Mouse (Mus musculus) small intestine, adult 2 months (tissue): ENCODE data around the gene C1qtnf1. TPM values are rescaled to one million over a fixed set of nuclear protein-coding genes. Genes with fewer than 3 reads are reported as not detected.
A peak's percentile ranks its signal among the peaks of the same experiment; 100 is the strongest.

Source experiments
- H3K27ac ChIP-seq: fragments of 200-500 bp; 2 replicates; pipeline ENCODE4 v1.5.1; 2012; ENCODE audit warnings: low read depth, low read length, control low read depth, inconsistent platforms; ENCODE audit not compliant: insufficient read depth
- H3K27me3 ChIP-seq: fragments of 200-500 bp; 2 replicates; pipeline ENCODE4 v1.6.1; 2012; ENCODE audit warnings: mild to moderate bottlenecking, moderate library complexity, low read length, inconsistent platforms; ENCODE audit not compliant: control insufficient read depth, insufficient read depth
- H3K36me3 ChIP-seq: fragments of 200-500 bp; 2 replicates; pipeline ENCODE4 v1.6.1; 2012; ENCODE audit warnings: mild to moderate bottlenecking, low read length, control low read depth, inconsistent platforms; ENCODE audit not compliant: control insufficient read depth, insufficient read depth
- H3K4me1 ChIP-seq: fragments of 200-500 bp; 2 replicates; pipeline ENCODE4 v1.6.1; 2012; ENCODE audit warnings: low read length, inconsistent platforms, mixed read lengths; ENCODE audit not compliant: control insufficient read depth, insufficient read depth, insufficient read length
- H3K4me3 ChIP-seq: fragments of 200-500 bp; 2 replicates; pipeline ENCODE4 v1.5.1; 2012; ENCODE audit warnings: low read depth, mild to moderate bottlenecking, control low read depth, inconsistent platforms, low read length, moderate library complexity
- CTCF ChIP-seq: fragments of 200-500 bp; IDR thresholded peaks from 2 replicates; pipeline ENCODE4 v1.5.1; 2012; ENCODE audit warnings: low read depth, mild to moderate bottlenecking, control low read depth, inconsistent platforms, low read length, moderate library complexity, mixed read lengths; ENCODE audit not compliant: insufficient replicate concordance, insufficient read length; ENCODE audit errors: extremely low read depth
- POLR2A ChIP-seq: fragments of 200-500 bp; IDR thresholded peaks from 2 replicates; pipeline ENCODE4 v1.6.1; 2012; ENCODE audit warnings: low read depth, mild to moderate bottlenecking, control low read depth, inconsistent platforms, low read length, moderate library complexity
- WGBS: fragments of 180-500 bp; shearing (Covaris S2); methylation state at CpG from one replicate; pipeline ENCODE4 v1.1.7; 2018; 5-methylcytosine and 5-hydroxymethylcytosine counted together
- polyA plus RNA-seq: library from polyadenylated mRNA; depleted of rRNA; stranded (reverse); fragments of >200 nt; gene quantifications from 2 replicates; pipeline ENCODE4 v1.2.3, GENCODE M21; 2012

C1qtnf1 gene
- polyA plus RNA-seq, 1 experiment = 4.3 TPM

DNA sequence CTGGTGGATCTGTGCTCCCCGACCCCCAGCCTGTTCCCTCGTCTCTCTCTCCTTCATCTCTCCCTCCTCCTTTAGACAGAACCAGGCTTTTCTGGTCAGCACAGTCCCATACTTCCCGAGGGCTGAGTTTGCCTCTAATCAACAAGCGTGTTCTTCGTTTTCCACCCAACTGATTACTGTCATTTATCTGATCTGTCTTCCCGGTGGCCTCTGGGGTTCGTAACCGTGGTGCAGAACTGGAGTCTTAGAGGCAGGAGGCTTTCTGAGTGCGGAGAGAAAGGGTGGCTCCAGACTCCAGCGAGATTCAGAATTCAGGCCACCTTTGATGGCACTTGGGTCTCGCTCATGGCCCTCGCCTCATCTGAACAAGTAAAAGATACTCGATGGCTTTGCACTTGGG, 6.1 kb downstream of the C1qtnf1 start:
- 55% methylated on average over 13 of the region's 13 CpGs for whole genome bisulfite sequencing
- no peak overlapping the region for H3K4me3 ChIP-seq
- no peak overlapping the region for H3K27ac ChIP-seq
- H3K27me3 ChIP-seq = no peaks in the 10 kb centered on the region
- no peaks in the 10 kb centered on the region for H3K36me3 ChIP-seq
- peaks cover 12% of the 10 kb centered on the region for H3K4me1 ChIP-seq
- TF ChIP-seq CTCF (no peak), POLR2A (no peak)

- 9% methylated on average over 6 of the region's 6 CpGs for WGBS
- no peaks in the 10 kb centered on the region for H3K36me3 ChIP-seq
- no peaks in the 10 kb centered on the region for H3K27me3 ChIP-seq
- H3K4me3 ChIP-seq = no peak overlapping the region
- H3K27ac ChIP-seq = no peak overlapping the region
- peaks cover 13% of the 10 kb centered on the region for H3K4me1 ChIP-seq
- TF ChIP-seq POLR2A (no peak), CTCF (peak; percentile 10; the same call in 1 of the 2 replicates)
Measured at GRCm38 (mm10) chr11:118436471-118436935, 8.5 kb downstream of the C1qtnf1 start.

GRCm38 (mm10) chr11:118438665-118439414, 10.8 kb downstream of the C1qtnf1 start:
- TF ChIP-seq POLR2A = no peak
- TF ChIP-seq CTCF = no peak
- no peak overlapping the region for H3K4me3 ChIP-seq
- H3K27me3 ChIP-seq = no peaks in the 10 kb centered on the region
- 20% methylated on average over 11 of the region's 11 CpGs for WGBS
- H3K4me1 ChIP-seq = peaks cover 19% of the 10 kb centered on the region
- no peaks in the 10 kb centered on the region for H3K36me3 ChIP-seq
- peak overlapping the region; percentile 44; the same call in 1 of the 2 replicates for H3K27ac ChIP-seq

- 34% methylated on average over 13 of the region's 13 CpGs for WGBS
- Histone ChIP-seq H3K36me3 (no peaks in the 10 kb centered on the region), H3K4me1 (peaks cover 10% of the 10 kb centered on the region), H3K27me3 (no peaks in the 10 kb centered on the region), H3K27ac (no peak overlapping the region), H3K4me3 (no peak overlapping the region)
- TF ChIP-seq POLR2A (no peak), CTCF (no peak)
Measured at GRCm38 (mm10) chr11:118442691-118443090, 14.7 kb downstream of the C1qtnf1 start.

GRCm38 (mm10) chr11:118443201-118443970, 15.4 kb downstream of the C1qtnf1 start:
- no peaks in the 10 kb centered on the region for H3K27me3 ChIP-seq
- H3K4me1 ChIP-seq = peaks cover 10% of the 10 kb centered on the region
- no peaks in the 10 kb centered on the region for H3K36me3 ChIP-seq
- H3K4me3 ChIP-seq = no peak overlapping the region
- 31% methylated on average over 11 of the region's 11 CpGs for WGBS
- no peak overlapping the region for H3K27ac ChIP-seq
- TF ChIP-seq CTCF = peak; percentile 96
- no peak for TF ChIP-seq POLR2A

DNA sequence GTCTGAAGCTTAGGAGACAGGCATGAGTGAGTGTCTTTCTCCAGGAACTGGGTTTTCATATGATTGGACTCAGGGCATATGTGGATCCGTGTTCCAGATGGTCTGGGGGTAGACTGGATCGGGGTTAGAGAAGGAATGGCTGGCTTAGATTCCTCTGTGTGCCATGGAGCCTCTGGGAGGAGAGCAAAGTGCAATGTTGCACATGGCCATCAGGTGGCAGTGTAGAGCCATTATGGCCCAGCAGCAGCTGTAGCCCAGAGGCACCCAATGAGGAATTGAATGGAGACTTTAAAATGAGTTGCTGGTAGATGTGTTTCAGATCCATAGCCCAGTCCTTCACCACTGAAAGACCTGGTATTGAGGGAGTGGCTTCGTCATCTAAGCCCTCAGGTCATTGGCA, 17.8 kb downstream of the C1qtnf1 start:
- Histone ChIP-seq H3K27me3 (no peaks in the 10 kb centered on the region), H3K4me3 (no peak overlapping the region), H3K27ac (no peak overlapping the region), H3K4me1 (peaks cover 7% of the 10 kb centered on the region), H3K36me3 (no peaks in the 10 kb centered on the region)
- TF ChIP-seq POLR2A = no peak
- peak; percentile 96 for TF ChIP-seq CTCF
- WGBS = 4% methylated on average over 3 of the region's 3 CpGs

GRCm38 (mm10) chr11:118447346-118447745, 19.3 kb downstream of the C1qtnf1 start:
- TF ChIP-seq POLR2A = no peak
- no peak for TF ChIP-seq CTCF
- 66% methylated on average over 4 of the region's 4 CpGs for WGBS
- Histone ChIP-seq H3K4me3 (no peak overlapping the region), H3K4me1 (peaks cover 8% of the 10 kb centered on the region), H3K27me3 (no peaks in the 10 kb centered on the region), H3K36me3 (no peaks in the 10 kb centered on the region), H3K27ac (no peak overlapping the region)
